Mouse (Mus musculus) megakaryocyte-erythroid progenitor cell, adult 5-6 weeks (primary cell): ENCODE data around the gene Ezr. TPM values are rescaled to one million over a fixed set of nuclear protein-coding genes. Genes with fewer than 3 reads are reported as not detected.
A peak's percentile ranks its signal among the peaks of the same experiment; 100 is the strongest.

ENCODE experiments used
- ATAC-seq: replicated peaks from 2 replicates; pipeline ENCODE4 v1.8.0; 2016; ENCODE audit warnings: mild to moderate bottlenecking, inconsistent platforms; ENCODE audit not compliant: severe bottlenecking, poor library complexity, low FRiP score, low TSS enrichment
- total RNA-seq, 2 experiments: library from RNA; stranded (forward) in 1 of 2; stranded (reverse) in 1 of 2; fragments of 200-1000, 215-1000 nt in 1 of 2; fragments of >200 nt in 1 of 2; fragmentation: Nextera tagmentation in 1 of 2; gene quantifications; 2 replicates each; pipeline ENCODE4 v1.2.3; 2014 to 2017

Gene Ezr
- 82.2 and 85.0 TPM in 2 replicates for total RNA-seq (2014; fragmentation: Nextera tagmentation)
- total RNA-seq (2017) = 161 and 203 TPM in 2 replicates

- ATAC-seq = peak; percentile 71
These were observed at the start of gene Ezr for GRCm38 (mm10) chr17:6782611-6783005. Gene Ezr, minus strand, starts transcription at chr17:6782784.

- no peak for ATAC-seq
These were observed 47.5 kb upstream of the Ezr start for GRCm38 (mm10) chr17:6830004-6830592.

GRCm38 (mm10) chr17:6828531-6829150 is 46.1 kb upstream of the Ezr start:
- ATAC-seq = no peak

GRCm38 (mm10) chr17:6827740-6828461 is 45.3 kb upstream of the Ezr start:
- ATAC-seq = peak; percentile 95

- peak; percentile 70 for ATAC-seq
These were observed 44.7 kb upstream of the Ezr start for GRCm38 (mm10) chr17:6827159-6827733.

- ATAC-seq = no peak
These were observed 34.2 kb upstream of the Ezr start for GRCm38 (mm10) chr17:6816796-6817195.

GRCm38 (mm10) chr17:6816151-6816550 is 33.6 kb upstream of the Ezr start:
- no peak for ATAC-seq

GRCm38 (mm10) chr17:6814656-6815055 is 32.1 kb upstream of the Ezr start:
- ATAC-seq = peak; percentile 82

- no peak for ATAC-seq
These were observed 30.2 kb upstream of the Ezr start for GRCm38 (mm10) chr17:6812851-6813191.

GRCm38 (mm10) chr17:6811931-6812850 is 29.6 kb upstream of the Ezr start:
- ATAC-seq = no peak

- ATAC-seq = no peak
These were observed 26.7 kb upstream of the Ezr start for GRCm38 (mm10) chr17:6809331-6809730.

- no peak for ATAC-seq
These were observed 26.1 kb upstream of the Ezr start for GRCm38 (mm10) chr17:6808521-6809165.

GRCm38 (mm10) chr17:6807827-6808520 is 25.4 kb upstream of the Ezr start:
- no peak for ATAC-seq

- peak; percentile 99 for ATAC-seq
These were observed 22.4 kb upstream of the Ezr start for GRCm38 (mm10) chr17:6804853-6805543.

- no peak for ATAC-seq
These were observed 21.5 kb upstream of the Ezr start for GRCm38 (mm10) chr17:6804111-6804510.

GRCm38 (mm10) chr17:6803614-6804013 is 21.0 kb upstream of the Ezr start:
- no peak for ATAC-seq

GRCm38 (mm10) chr17:6798392-6799061 is 15.9 kb upstream of the Ezr start:
- ATAC-seq = peak; percentile 56
